Mouse (Mus musculus) midbrain, postnatal 0 days (tissue): Measurements from ENCODE around the gene Olfr508. TPM values are rescaled to one million over a fixed set of nuclear protein-coding genes. Genes with fewer than 3 reads are reported as not detected.

ENCODE experiments used
- ATAC-seq: fragments of 200-750 bp; cut with Nextera tagmentation; 2 replicates; pipeline ENCODE4 v1.8.0; 2017; ENCODE audit warnings: moderate number of reproducible peaks, mild to moderate bottlenecking, moderate TSS enrichment, moderate library complexity; ENCODE audit not compliant: low FRiP score
- DNase-seq: peaks from one replicate; pipeline ENCODE4 v3.0.0-alpha.2; 2015; ENCODE audit warnings: low spot score
- H3K27ac ChIP-seq: fragments of 300-500 bp; sonication (generic); 2 replicates; pipeline ENCODE4 v1.5.1; 2014; ENCODE audit warnings: low read depth, mild to moderate bottlenecking, low read length, mixed read lengths
- H3K27me3 ChIP-seq: fragments of 300-500 bp; sonication (generic); 2 replicates; pipeline ENCODE4 v1.6.1; 2014; ENCODE audit warnings: low read length, control low read depth, mixed read lengths; ENCODE audit not compliant: insufficient read depth
- H3K36me3 ChIP-seq: fragments of 300-500 bp; sonication (generic); 2 replicates; pipeline ENCODE4 v1.6.1; 2014; ENCODE audit warnings: low read length, control low read depth, mixed read lengths; ENCODE audit not compliant: insufficient read depth
- H3K4me1 ChIP-seq: fragments of 300-500 bp; sonication (generic); 2 replicates; pipeline ENCODE4 v1.6.1; 2014; ENCODE audit warnings: mild to moderate bottlenecking, control low read depth, antibody characterized with exemption, low read length, mixed read lengths; ENCODE audit not compliant: insufficient read depth
- H3K4me2 ChIP-seq: fragments of 300-500 bp; sonication (generic); 2 replicates; pipeline ENCODE4 v1.6.1; 2014; ENCODE audit warnings: low read depth, mild to moderate bottlenecking, low read length, mixed read lengths; ENCODE audit not compliant: poor library complexity, severe bottlenecking
- H3K4me3 ChIP-seq: fragments of 300-500 bp; sonication (generic); 2 replicates; pipeline ENCODE4 v1.5.1; 2014; ENCODE audit warnings: low read depth, mild to moderate bottlenecking, low read length, moderate library complexity
- H3K9ac ChIP-seq: fragments of 300-500 bp; sonication (generic); replicated peaks from 2 replicates; pipeline ENCODE4 v1.6.1; 2014; ENCODE audit warnings: mild to moderate bottlenecking, low read length, moderate library complexity, mixed read lengths; ENCODE audit not compliant: poor library complexity, severe bottlenecking
- H3K9me3 ChIP-seq: fragments of 300-500 bp; sonication (generic); 2 replicates; pipeline ENCODE4 v1.6.1; 2016; ENCODE audit warnings: low read length, control low read depth
- CTCF ChIP-seq: IDR thresholded peaks from 2 replicates; pipeline ENCODE4 v1.5.1; 2016; ENCODE audit warnings: antibody characterized with exemption, mild to moderate bottlenecking
- WGBS: fragments of 180-500 bp; shearing (Covaris S2); extraction: QIAGEN DNeasy Blood & Tissue Kit; methylation state at CpG from one replicate; pipeline ENCODE4 v1.1.7; 2014; 5-methylcytosine and 5-hydroxymethylcytosine counted together
- polyA plus RNA-seq: library from polyadenylated mRNA; unstranded; fragments of >200 nt; fragmentation: Nextera tagmentation; extraction: Ambion mirVana; gene quantifications from 2 replicates; pipeline ENCODE4 v1.2.1, GENCODE M21; 2015
- total RNA-seq: library from RNA; depleted of rRNA; stranded (reverse); fragments of >200 nt; gene quantifications from 2 replicates; pipeline ENCODE4 v1.2.3, GENCODE M21; 2014; rRNA removed

Olfr508 gene
- total and polyA plus RNA-seq, 2 experiments from 2014 or later: not detected

GRCm38 (mm10) chr7:108621514-108621913, 8.3 kb upstream of the Olfr508 start, which contains the start of gene Olfr507:
Gene Olfr507 (plus strand): TSS chr7:108621814.
- no peak within 1 kb of the TSS for H3K4me2 ChIP-seq
- no peak within 1 kb of the TSS for H3K27ac ChIP-seq
- 82% methylated on average over 2 of the region's 2 CpGs for WGBS

GRCm38 (mm10) chr7:108651806-108652205, 22.0 kb downstream of the Olfr508 start, which contains the start of gene Olfr509:
Gene Olfr509 (minus strand): TSS chr7:108651906.
- Histone ChIP-seq H3K4me3 (no peak within 1 kb of the TSS), H3K27ac (no peak within 1 kb of the TSS), H3K9me3 (peaks cover 4% of the 10 kb centered on the region; the same call in 1 of the 2 replicates), H3K4me2 (no peak within 1 kb of the TSS), H3K27me3 (no peaks in the 10 kb centered on the region), H3K9ac (no peak within 1 kb of the TSS), H3K4me1 (no peaks in the 10 kb centered on the region), H3K36me3 (no peaks in the 10 kb centered on the region)
- TF ChIP-seq CTCF: no peak
- DNase-seq (no peak), ATAC-seq (no peak)

More at GRCm38 (mm10) chr7:108621514-108621913, 8.3 kb upstream of the Olfr508 start, which contains the start of gene Olfr507:
- H3K4me3 ChIP-seq: no peak within 1 kb of the TSS
- DNase-seq (no peak), ATAC-seq (no peak)
- H3K9ac ChIP-seq: no peak within 1 kb of the TSS
- H3K36me3 ChIP-seq: no peaks in the 10 kb centered on the region
- H3K4me1 ChIP-seq: no peaks in the 10 kb centered on the region
- no peaks in the 10 kb centered on the region for H3K9me3 ChIP-seq
- no peak for TF ChIP-seq CTCF
- H3K27me3 ChIP-seq: no peaks in the 10 kb centered on the region

DNA sequence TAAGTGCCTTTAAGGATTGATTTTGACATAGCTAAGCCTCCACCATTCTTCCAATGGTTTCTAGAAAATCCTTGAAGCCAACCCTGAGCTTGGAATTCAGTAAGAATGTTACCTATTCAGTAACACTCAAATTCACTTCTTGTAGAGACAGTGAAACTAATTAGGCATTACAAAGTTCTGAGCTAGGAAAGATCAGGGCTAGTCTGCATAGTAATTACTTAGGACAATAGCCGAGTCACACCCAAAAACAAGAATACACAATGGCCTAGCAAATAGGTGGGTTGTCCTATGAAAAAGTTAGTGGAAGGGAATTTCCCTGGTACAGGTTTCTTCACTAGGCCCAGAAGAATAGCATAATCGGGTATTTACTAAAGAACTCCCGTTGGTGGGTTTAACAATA, 32.6 kb downstream of the Olfr508 start:
- Histone ChIP-seq H3K4me3 (no peak overlapping the region), H3K36me3 (no peaks in the 10 kb centered on the region), H3K9me3 (no peaks in the 10 kb centered on the region), H3K27me3 (no peaks in the 10 kb centered on the region), H3K4me1 (no peaks in the 10 kb centered on the region), H3K27ac (no peak overlapping the region), H3K4me2 (no peak overlapping the region), H3K9ac (no peak overlapping the region)
- ATAC-seq (no peak), DNase-seq (no peak)
- no peak for TF ChIP-seq CTCF
- 85% methylated on average over 3 of the region's 3 CpGs for WGBS

- Histone ChIP-seq H3K27ac (no peak within 1 kb of the TSS), H3K9me3 (no peaks in the 10 kb centered on the region), H3K4me2 (no peak within 1 kb of the TSS), H3K9ac (no peak within 1 kb of the TSS), H3K36me3 (no peaks in the 10 kb centered on the region), H3K27me3 (no peaks in the 10 kb centered on the region), H3K4me1 (no peaks in the 10 kb centered on the region), H3K4me3 (no peak within 1 kb of the TSS)
- WGBS: 84% methylated on average over 1 of the region's 1 CpGs
- no peak for DNase-seq
- no peak for TF ChIP-seq CTCF
- ATAC-seq: no peak
Measured at GRCm38 (mm10) chr7:108666118-108666517, 36.3 kb downstream of the Olfr508 start, which contains the start of gene Olfr510. Gene Olfr510 (plus strand): TSS chr7:108666418.

- H3K27me3 ChIP-seq: no peaks in the 10 kb centered on the region
- DNase-seq: no peak
- H3K36me3 ChIP-seq: no peaks in the 10 kb centered on the region
- no peak overlapping the region for H3K27ac ChIP-seq
- no peak overlapping the region for H3K9ac ChIP-seq
- no peak for ATAC-seq
- no peak overlapping the region for H3K4me2 ChIP-seq
- H3K4me1 ChIP-seq: no peaks in the 10 kb centered on the region
- WGBS: 73% methylated on average over 1 of the region's 1 CpGs
- TF ChIP-seq CTCF: no peak
- no peak overlapping the region for H3K4me3 ChIP-seq
- H3K9me3 ChIP-seq: 0 out of 2 replicates have a peak, but pooled peaks cover 3% of the 10 kb centered on the region
Measured at GRCm38 (mm10) chr7:108671058-108671457, 41.3 kb downstream of the Olfr508 start.

DNA sequence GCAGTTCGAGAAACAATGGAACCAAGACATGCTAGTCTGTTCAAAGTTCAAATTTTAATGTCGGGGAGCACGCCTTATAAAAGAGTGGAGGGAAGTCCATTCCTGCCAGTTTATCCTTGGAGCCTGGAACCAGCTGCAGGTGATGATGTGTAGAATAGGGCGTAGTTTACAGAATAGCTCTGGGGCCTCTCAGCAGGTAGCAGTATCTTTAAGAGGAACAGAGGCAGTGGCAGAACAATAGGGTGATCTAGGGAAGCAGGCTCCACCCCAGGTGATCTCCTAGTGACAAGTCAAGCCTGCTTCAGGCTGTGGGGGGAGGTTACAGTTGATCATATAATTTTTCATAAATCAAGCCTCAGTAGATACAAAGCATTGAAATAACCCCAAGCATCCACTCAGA, 49.1 kb downstream of the Olfr508 start:
- H3K4me2 ChIP-seq: no peak overlapping the region
- no peaks in the 10 kb centered on the region for H3K27me3 ChIP-seq
- H3K36me3 ChIP-seq: no peaks in the 10 kb centered on the region
- H3K4me1 ChIP-seq: no peaks in the 10 kb centered on the region
- ATAC-seq: no peak
- 88% methylated on average over 4 of the region's 4 CpGs for whole genome bisulfite sequencing
- DNase-seq: no peak
- 0 out of 2 replicates have a peak, but pooled peaks cover 3% of the 10 kb centered on the region for H3K9me3 ChIP-seq
- no peak overlapping the region for H3K27ac ChIP-seq
- no peak overlapping the region for H3K9ac ChIP-seq
- TF ChIP-seq CTCF: no peak
- H3K4me3 ChIP-seq: no peak overlapping the region

Other genes with a start within 250 kb of the Olfr508 start
- gene Olfr495, start 236.8 kb upstream of the Olfr508 start, total RNA-seq: not detected in 2 replicates
- not detected in 2 replicates for gene Olfr495, start 236.8 kb upstream of the Olfr508 start, polyA plus RNA-seq
- not detected in 2 replicates for gene Olfr497, start 209.6 kb upstream of the Olfr508 start, total RNA-seq
- not detected in 2 replicates for gene Olfr497, start 209.6 kb upstream of the Olfr508 start, polyA plus RNA-seq
- not detected in 2 replicates for gene Olfr498, start 164.7 kb upstream of the Olfr508 start, total RNA-seq
- not detected in 2 replicates for gene Olfr498, start 164.7 kb upstream of the Olfr508 start, polyA plus RNA-seq
- gene Olfr502, start 104.9 kb upstream of the Olfr508 start, total RNA-seq: not detected in 2 replicates
- gene Olfr502, start 104.9 kb upstream of the Olfr508 start, polyA plus RNA-seq: not detected in 2 replicates
- gene Olfr503, start 85.5 kb upstream of the Olfr508 start, total RNA-seq: not detected in 2 replicates
- not detected in 2 replicates for gene Olfr503, start 85.5 kb upstream of the Olfr508 start, polyA plus RNA-seq
- gene Olfr504, start 64.2 kb upstream of the Olfr508 start, total RNA-seq: not detected in 2 replicates
- not detected in 2 replicates for gene Olfr504, start 64.2 kb upstream of the Olfr508 start, polyA plus RNA-seq
- gene Olfr506, start 19.2 kb upstream of the Olfr508 start, total RNA-seq: not detected in 2 replicates
- not detected in 2 replicates for gene Olfr506, start 19.2 kb upstream of the Olfr508 start, polyA plus RNA-seq
- gene Olfr507, start 8.2 kb upstream of the Olfr508 start, total RNA-seq: not detected in 2 replicates
- not detected in 2 replicates for gene Olfr507, start 8.2 kb upstream of the Olfr508 start, polyA plus RNA-seq
- gene Olfr509, start 21.9 kb downstream of the Olfr508 start, total RNA-seq: 0.05 TPM in 1 of 2 replicates, not detected in the other
- not detected in 2 replicates for gene Olfr509, start 21.9 kb downstream of the Olfr508 start, polyA plus RNA-seq
- gene Olfr510, start 36.4 kb downstream of the Olfr508 start, total RNA-seq: not detected in 2 replicates
- not detected in 2 replicates for gene Olfr510, start 36.4 kb downstream of the Olfr508 start, polyA plus RNA-seq
- not detected in 2 replicates for gene Olfr512, start 83.3 kb downstream of the Olfr508 start, total RNA-seq
- gene Olfr512, start 83.3 kb downstream of the Olfr508 start, polyA plus RNA-seq: not detected in 2 replicates
- gene Olfr513, start 121.0 kb downstream of the Olfr508 start, total RNA-seq: not detected in 2 replicates
- gene Olfr513, start 121.0 kb downstream of the Olfr508 start, polyA plus RNA-seq: not detected in 2 replicates
- gene Olfr514, start 196.0 kb downstream of the Olfr508 start, total RNA-seq: not detected in 2 replicates
- gene Olfr514, start 196.0 kb downstream of the Olfr508 start, polyA plus RNA-seq: not detected in 2 replicates
- not detected in 2 replicates for gene Olfr516, start 220.5 kb downstream of the Olfr508 start, total RNA-seq
- gene Olfr516, start 220.5 kb downstream of the Olfr508 start, polyA plus RNA-seq: not detected in 2 replicates
- gene Olfr517, start 242.4 kb downstream of the Olfr508 start, total RNA-seq: not detected in 2 replicates
- gene Olfr517, start 242.4 kb downstream of the Olfr508 start, polyA plus RNA-seq: not detected in 2 replicates